ENCODE assay signal across 9 mouse cellular contexts in genomic region chr2:73745647-73746374, GRCm38 (mm10). TPM values are rescaled to one million over a fixed set of nuclear protein-coding genes. Genes with fewer than 3 reads are reported as not detected.
DNase-seq lines count a peak whose midpoint lies in the region; ATAC-seq and TF ChIP-seq lines count a peak whose summit lies in the region.
"Had no signal": no experiment of that assay in that cellular context is flagged by ENCODE, and none has a peak within 500 bp of the region (broad histone marks: within the 10 kb centered on the region; RNA-seq: fewer than 3 reads in every experiment).

No protein-coding gene starts in this region.

- WGBS in hindbrain, postnatal 0 days, result 60% methylated on average over 3 of the region's 3 CpGs
- WGBS in hindbrain, embryonic 12.5 days, result 78% methylated on average over 3 of the region's 3 CpGs

- peak; percentile 4 for DNase-seq in CD4-positive, CD25-positive, alpha-beta regulatory T cell, adult 2 months (ENCODE audit: low read depth, low spot score)
- DNase-seq in hindbrain, postnatal 0 days (ENCODE audit: low spot score), result peak; percentile 63
- peak; percentile 14 for DNase-seq in CH12.LX (ENCODE audit: extremely low read depth)
- peak; percentile 24 to 39 for DNase-seq in layer of hippocampus, postnatal 10 days (ENCODE audit: low spot score in 2 of 2)
- no peak for DNase-seq in thymus, adult 18-20 months

- ATAC-seq in CD4-positive, CD25-positive, alpha-beta regulatory T cell, adult 4 months, result no peak
- ATAC-seq in hindbrain, postnatal 0 days, result no peak
- no peak for ATAC-seq in hindbrain, embryonic 12.5 days (ENCODE audit: low FRiP score)
- no peak for ATAC-seq in activated CD4-positive, CD25-positive, alpha-beta regulatory T cell, adult 4 months

- no peaks in the 10 kb centered on the region for H3K36me3 ChIP-seq in hindbrain, postnatal 0 days (ENCODE audit: insufficient read depth, low read length)
- no peaks in the 10 kb centered on the region for H3K36me3 ChIP-seq in hindbrain, embryonic 12.5 days
- no peaks in the 10 kb centered on the region for H3K36me3 ChIP-seq in CH12.LX (replicated peaks in 1 of 2; ENCODE audit: control insufficient read depth in 1 of 2, insufficient read depth in 1 of 2, low read length in 1 of 2)

- no peaks in the 10 kb centered on the region for H3K9me3 ChIP-seq in hindbrain, postnatal 0 days (ENCODE audit: low read length)
- H3K9me3 ChIP-seq in hindbrain, embryonic 12.5 days (replicated peaks), result no peaks in the 10 kb centered on the region
- no peaks in the 10 kb centered on the region for H3K9me3 ChIP-seq in CH12.LX (replicated peaks; ENCODE audit: low read length)

- TF ChIP-seq POLR2A in CH12.LX (IDR thresholded peaks at IDR 0.05; ENCODE audit: low read depth, low read length), result no peak

- H3K79me2 ChIP-seq in CH12.LX (replicated peaks; ENCODE audit: control insufficient read depth, extremely low read depth, insufficient read depth, poor library complexity, severe bottlenecking), result no peaks in the 10 kb centered on the region

- dilution Hi-C loops in CH12.LX (cut with MboI; ENCODE audit: extremely low pct_ligation_motif_present, extremely low pct_unique_long_range_greater_than_20kb, low sequenced_read_pairs), result no loop called here

- no peak overlapping the region for H3K4me2 ChIP-seq in hindbrain, postnatal 0 days (ENCODE audit: low read depth, low read length)
- no peak overlapping the region for H3K4me2 ChIP-seq in hindbrain, embryonic 12.5 days (replicated peaks)
- no peak overlapping the region for H3K4me2 ChIP-seq in CH12.LX (ENCODE audit: insufficient read depth, low read depth, poor library complexity, severe bottlenecking)

- H3K27me3 ChIP-seq in hindbrain, postnatal 0 days (ENCODE audit: insufficient read depth, low read length), result no peaks in the 10 kb centered on the region
- no peaks in the 10 kb centered on the region for H3K27me3 ChIP-seq in hindbrain, embryonic 12.5 days
- no peaks in the 10 kb centered on the region for H3K27me3 ChIP-seq in CH12.LX (replicated peaks)

- H3K27ac ChIP-seq in hindbrain, postnatal 0 days, result no peak overlapping the region
- H3K27ac ChIP-seq in hindbrain, embryonic 12.5 days, result no peak overlapping the region
- H3K27ac ChIP-seq in CH12.LX (ENCODE audit: insufficient read depth, low read depth), result no peak overlapping the region

- H3K9ac ChIP-seq in hindbrain, postnatal 0 days (replicated peaks; ENCODE audit: low read length), result no peak overlapping the region
- H3K9ac ChIP-seq in hindbrain, embryonic 12.5 days, result no peak overlapping the region
- H3K9ac ChIP-seq in CH12.LX (ENCODE audit: insufficient read depth, low read depth), result no peak overlapping the region

- TF ChIP-seq CTCF in hindbrain, postnatal 0 days (IDR thresholded peaks at IDR 0.05; ENCODE audit: low read depth), result peak; percentile 86
- peak; percentile 40 to 82; a peak in 3 of 4 replicates for TF ChIP-seq CTCF in CH12.LX (conservative IDR thresholded peaks at IDR 0.05 in 1 of 2, IDR thresholded peaks at IDR 0.05 in 1 of 2; ENCODE audit: low read depth in 2 of 2, low read length in 2 of 2)

- no peaks in the 10 kb centered on the region for H3K4me1 ChIP-seq in hindbrain, postnatal 0 days (ENCODE audit: insufficient read depth, low read length)
- H3K4me1 ChIP-seq in hindbrain, embryonic 12.5 days, result peaks cover 4% of the 10 kb centered on the region; the same call in 1 of the 2 replicates
- H3K4me1 ChIP-seq in CH12.LX (ENCODE audit: control insufficient read depth in 1 of 2, insufficient read depth in 2 of 2), result no peaks in the 10 kb centered on the region

- no peak for TF ChIP-seq EP300 in CH12.LX (IDR thresholded peaks at IDR 0.05; ENCODE audit: low read length)

- no peak overlapping the region for H3K4me3 ChIP-seq in hindbrain, postnatal 0 days (ENCODE audit: low read length)
- H3K4me3 ChIP-seq in hindbrain, embryonic 12.5 days, result no peak overlapping the region
- H3K4me3 ChIP-seq in CH12.LX (replicated peaks in 1 of 3; ENCODE audit: low read depth in 2 of 3, low read length in 2 of 3, poor library complexity in 1 of 3), result no peak overlapping the region

- TF ChIP-seq RAD21 in CH12.LX (IDR thresholded peaks at IDR 0.05; ENCODE audit: low read depth, low read length), result peak; percentile 80

- in situ Hi-C loops in CH12.LX (cut with MboI; ENCODE audit: low pct_ligation_motif_present, low pct_unique_long_range_greater_than_20kb, low sequenced_read_pairs), result loop anchor here (5.0 kb wide), 1 partner anchor 164 kb away; the partner anchor contains the start of gene Chrna1

TF ChIP-seq in CH12.LX, 34 proteins besides CTCF, POLR2A, EP300 and RAD21:
- TF ChIP-seq RCOR1 (conservative IDR thresholded peaks at IDR 0.05; ENCODE audit: low read depth, low read length) (no peak), NRF1 (IDR thresholded peaks at IDR 0.05; ENCODE audit: low read depth, low read length) (no peak), ZC3H11A (IDR thresholded peaks at IDR 0.05; ENCODE audit: low read depth, low read length) (peak; percentile 67), SMC3 (IDR thresholded peaks at IDR 0.05; ENCODE audit: low read depth, low read length) (peak; percentile 90), TBP (conservative IDR thresholded peaks at IDR 0.05; ENCODE audit: low read depth, low read length) (no peak), USF2 (conservative IDR thresholded peaks at IDR 0.05; ENCODE audit: low read depth, low read length) (no peak)

RNA-seq across cellular contexts. Expression of gene Chn1, which starts 29.3 kb away (rescaled TPM):
- under 1 TPM in 1 of 2 experiments, not detected in 1; 0.65 TPM for polyA plus RNA-seq in CD4-positive, CD25-positive, alpha-beta regulatory T cell, adult 4 months (2017; shearing (Covaris generic))
- total RNA-seq in hindbrain, postnatal 0 days (2014; rRNA removed), result 95.3 and 111 TPM in 2 replicates
- 63.8 and 68.8 TPM in 2 replicates for polyA plus RNA-seq in hindbrain, postnatal 0 days (2015; fragmentation: Nextera tagmentation; extraction: Ambion mirVana)
- 91.3 and 93.8 TPM in 2 replicates for polyA plus RNA-seq in hindbrain, embryonic 12.5 days (2016; fragmentation: Nextera tagmentation; extraction: Ambion mirVana)
- 4.2 and 4.6 TPM in 2 replicates for total RNA-seq in CH12.LX (2012; rRNA removed)
- 9.9 and 13.0 TPM in 2 replicates for total RNA-seq in CH12.LX (2014; rRNA removed)
- 15.0 and 17.0 TPM in 2 replicates for polyA plus RNA-seq in CH12.LX (2012; ENCODE audit: insufficient read length, low read depth)
- 100 to 1,000 TPM; 697 to 727 TPM for total RNA-seq in layer of hippocampus, postnatal 10 days (2021)
- polyA plus RNA-seq in activated CD4-positive, CD25-positive, alpha-beta regulatory T cell, adult 4 months (2017; shearing (Covaris generic)), result not detected
- total RNA-seq: granulocyte monocyte progenitor cell, adult 5-6 weeks had no signal

Comparison
In these comparisons a context has a peak if more than half of its experiments do, and no peak if none do; other contexts are left out.
1. DNase-seq: peak in CD4-positive, CD25-positive, alpha-beta regulatory T cell, adult 2 months (single experiment), hindbrain, postnatal 0 days (single experiment), CH12.LX (single experiment) and layer of hippocampus, postnatal 10 days (2 of 2); none in thymus, adult 18-20 months (0 of 2).